Mouse (Mus musculus): ENCODE results near the gene Olfr566. TPM values are rescaled to one million over a fixed set of nuclear protein-coding genes. Genes with fewer than 3 reads are reported as not detected.

Gene Olfr566
- total RNA-seq (2021): not detected

- no peak for DNase-seq
Measured at GRCm38 (mm10) chr7:102858665-102859064, at the start of gene Olfr566. TSS of gene Olfr566 (minus strand) at chr7:102858765.

- no peak for DNase-seq
Measured at GRCm38 (mm10) chr7:102890782-102891181, 32.2 kb upstream of the Olfr566 start, which contains the start of gene Olfr569. TSS of gene Olfr569 (minus strand) at chr7:102890882.

GRCm38 (mm10) chr7:102876822-102877221 lies 18.3 kb upstream of the Olfr566 start, which contains the start of gene Olfr568:
TSS of gene Olfr568 (plus strand) at chr7:102877122.
- no peak for DNase-seq

GRCm38 (mm10) chr7:102855807-102856206 lies 2.8 kb downstream of the Olfr566 start:
- no peak for DNase-seq

Other genes starting within 250 kb of the Olfr566 start
- not detected for gene Olfr553, start 240.5 kb downstream of the Olfr566 start, total RNA-seq (2021)
- gene Olfr554, start 220.3 kb downstream of the Olfr566 start, total RNA-seq (2021): not detected
- not detected for gene Olfr555, start 199.9 kb downstream of the Olfr566 start, total RNA-seq (2021)
- not detected for gene Olfr556, start 193.9 kb downstream of the Olfr566 start, total RNA-seq (2021)
- 1 to 10 TPM; 8.3 to 9.6 TPM for gene Trim68, start 171.4 kb downstream of the Olfr566 start, total RNA-seq (2021)
- not detected for gene Olfr557, start 162.9 kb downstream of the Olfr566 start, total RNA-seq (2021)
- gene Olfr558, start 156.6 kb downstream of the Olfr566 start, total RNA-seq (2021): 1 to 10 TPM; 2.9 to 3.1 TPM
- not detected for gene Olfr33, start 139.7 kb downstream of the Olfr566 start, total RNA-seq (2021)
- not detected for gene Olfr559, start 131.3 kb downstream of the Olfr566 start, total RNA-seq (2021)
- gene Olfr560, start 99.4 kb downstream of the Olfr566 start, total RNA-seq (2021): under 1 TPM; 0.19 to 0.23 TPM
- gene Olfr78, start 99.3 kb downstream of the Olfr566 start, total RNA-seq (2021): 1 to 10 TPM; 1.1 to 1.4 TPM
- not detected for gene Olfr561, start 87.5 kb downstream of the Olfr566 start, total RNA-seq (2021)
- not detected for gene Olfr564, start 55.3 kb downstream of the Olfr566 start, total RNA-seq (2021)
- not detected for gene Olfr568, start 18.4 kb upstream of the Olfr566 start, total RNA-seq (2021)
- gene Olfr569, start 32.1 kb upstream of the Olfr566 start, total RNA-seq (2021): not detected
- not detected for gene Olfr570, start 35.8 kb upstream of the Olfr566 start, total RNA-seq (2021)
- not detected for gene Olfr571, start 58.8 kb upstream of the Olfr566 start, total RNA-seq (2021)
- gene Olfr572, start 65.6 kb upstream of the Olfr566 start, total RNA-seq (2021): not detected
- gene Olfr573-ps1, start 83.8 kb upstream of the Olfr566 start, total RNA-seq (2021): not detected
- not detected for gene Olfr574, start 89.7 kb upstream of the Olfr566 start, total RNA-seq (2021)
- gene Olfr575, start 100.0 kb upstream of the Olfr566 start, total RNA-seq (2021): not detected
- gene Olfr576, start 103.9 kb upstream of the Olfr566 start, total RNA-seq (2021): not detected
- not detected for gene Olfr577, start 117.2 kb upstream of the Olfr566 start, total RNA-seq (2021)
- not detected for gene Olfr578, start 130.6 kb upstream of the Olfr566 start, total RNA-seq (2021)
- not detected for gene Olfr582, start 179.3 kb upstream of the Olfr566 start, total RNA-seq (2021)
- gene Olfr583, start 192.5 kb upstream of the Olfr566 start, total RNA-seq (2021): not detected
- not detected for gene Olfr584, start 223.1 kb upstream of the Olfr566 start, total RNA-seq (2021)
- not detected for gene Olfr585, start 239.0 kb upstream of the Olfr566 start, total RNA-seq (2021)

All from heart, postnatal 4 days (tissue).